Mouse (Mus musculus) midbrain, embryonic 16.5 days (tissue): ENCODE data around the gene Atp5f1. TPM values are rescaled to one million over a fixed set of nuclear protein-coding genes. Genes with fewer than 3 reads are reported as not detected.
"Not testable (repeated sequence)": the region's sequence is repeated elsewhere in the genome, so short reads cannot be mapped to it uniquely, and the experiment has no call there.

Experiments used
- ATAC-seq: fragments of 200-750 bp; cut with Nextera tagmentation; 2 replicates; pipeline ENCODE4 v1.8.0; 2017; ENCODE audit warnings: moderate TSS enrichment
- H3K27ac ChIP-seq: fragments of 300-500 bp; sonication (generic); 2 replicates; pipeline ENCODE4 v1.5.1; 2014; ENCODE audit warnings: mild to moderate bottlenecking, low read length, mixed read lengths
- H3K27me3 ChIP-seq: fragments of 300-500 bp; sonication (generic); 2 replicates; pipeline ENCODE4 v1.6.1; 2014; ENCODE audit warnings: low read depth, low read length, mixed read lengths; ENCODE audit not compliant: control insufficient read depth, insufficient read depth
- H3K36me3 ChIP-seq: fragments of 300-500 bp; sonication (generic); 2 replicates; pipeline ENCODE4 v1.6.1; 2014; ENCODE audit warnings: mild to moderate bottlenecking, low read length, moderate library complexity, mixed read lengths; ENCODE audit not compliant: control insufficient read depth, insufficient read depth
- H3K4me1 ChIP-seq: fragments of 300-500 bp; sonication (generic); 2 replicates; pipeline ENCODE4 v1.6.1; 2014; ENCODE audit warnings: mild to moderate bottlenecking, low read length, mixed read lengths; ENCODE audit not compliant: control insufficient read depth, insufficient read depth
- H3K4me2 ChIP-seq: fragments of 300-500 bp; sonication (generic); 2 replicates; pipeline ENCODE4 v1.6.1; 2014; ENCODE audit warnings: mild to moderate bottlenecking, low read length, mixed read lengths
- H3K4me3 ChIP-seq: fragments of 300-500 bp; sonication (generic); 2 replicates; pipeline ENCODE4 v1.5.1; 2014; ENCODE audit warnings: low read depth, mild to moderate bottlenecking, low read length, moderate library complexity, mixed read lengths
- H3K9ac ChIP-seq: fragments of 300-500 bp; sonication (generic); 2 replicates; pipeline ENCODE4 v1.6.1; 2014; ENCODE audit warnings: low read depth, low read length, mixed read lengths
- H3K9me3 ChIP-seq: fragments of 300-500 bp; sonication (generic); replicated peaks from 2 replicates; pipeline ENCODE4 v1.6.1; 2014; ENCODE audit warnings: mild to moderate bottlenecking, low read length, mixed read lengths; ENCODE audit not compliant: control insufficient read depth, poor library complexity, severe bottlenecking
- WGBS: fragments of 180-500 bp; shearing (Covaris S2); extraction: QIAGEN DNeasy Blood & Tissue Kit; methylation state at CpG from one replicate; pipeline ENCODE4 v1.1.7; 2014; 5-methylcytosine and 5-hydroxymethylcytosine counted together
- polyA plus RNA-seq: library from polyadenylated mRNA; unstranded; fragments of >200 nt; fragmentation: Nextera tagmentation; extraction: Ambion mirVana; gene quantifications from 2 replicates; pipeline ENCODE4 v1.2.1, GENCODE M21; 2015

Atp5f1 gene
- polyA plus RNA-seq = 543 and 547 TPM in 2 replicates

GRCm38 (mm10) chr3:105959999-105960398, at the start of gene Atp5f1:
Gene Atp5f1 (minus strand): TSS chr3:105960099.
- peak within 1 kb of the TSS; percentile 92 for H3K27ac ChIP-seq

GRCm38 (mm10) chr3:106003360-106003759, 43.5 kb upstream of the Atp5f1 start:
- not testable (repeated sequence) for H3K27me3 ChIP-seq, H3K9me3 ChIP-seq, H3K9ac ChIP-seq, ATAC-seq, H3K36me3 ChIP-seq, H3K4me3 ChIP-seq, H3K27ac ChIP-seq, H3K4me2 ChIP-seq
- H3K4me1 ChIP-seq = peaks cover 10% of the 10 kb centered on the region
- 74% methylated on average over 9 of the region's 10 CpGs for WGBS

More at GRCm38 (mm10) chr3:105959999-105960398, at the start of gene Atp5f1:
- H3K4me2 ChIP-seq = peak within 1 kb of the TSS; percentile 87
- H3K36me3 ChIP-seq = peaks cover 14% of the 10 kb centered on the region
- ATAC-seq = peak; percentile 14; the same call in 1 of the 2 replicates
- peak within 1 kb of the TSS; percentile 96 for H3K9ac ChIP-seq
- 10% methylated on average over 6 of the region's 6 CpGs for WGBS
- peaks cover 31% of the 10 kb centered on the region for H3K4me1 ChIP-seq
- H3K9me3 ChIP-seq = no peaks in the 10 kb centered on the region
- H3K27me3 ChIP-seq = no peaks in the 10 kb centered on the region
- peak within 1 kb of the TSS; percentile 59 for H3K4me3 ChIP-seq

GRCm38 (mm10) chr3:106001416-106002370, 41.8 kb upstream of the Atp5f1 start:
- peak; percentile 99 for ATAC-seq
- WGBS = 20% methylated on average over 16 of the region's 17 CpGs
- H3K36me3 ChIP-seq = no peaks in the 10 kb centered on the region

GRCm38 (mm10) chr3:106000707-106001375, 40.9 kb upstream of the Atp5f1 start:
- 16% methylated on average over 11 of the region's 11 CpGs for WGBS
- no peaks in the 10 kb centered on the region for H3K36me3 ChIP-seq
- H3K9ac ChIP-seq = peak overlapping the region; percentile 47; the same call in 1 of the 2 replicates
- H3K4me2 ChIP-seq = peak overlapping the region; percentile 72
- no peaks in the 10 kb centered on the region for H3K9me3 ChIP-seq
- H3K4me3 ChIP-seq = peak overlapping the region; percentile 37
- peaks cover 10% of the 10 kb centered on the region for H3K4me1 ChIP-seq
- ATAC-seq = peak; percentile 64
- H3K27me3 ChIP-seq = no peaks in the 10 kb centered on the region
- no peak overlapping the region for H3K27ac ChIP-seq

More at GRCm38 (mm10) chr3:106001416-106002370, 41.8 kb upstream of the Atp5f1 start:
- Histone ChIP-seq H3K4me3 (peak overlapping the region; percentile 37), H3K27ac (no peak overlapping the region), H3K27me3 (no peaks in the 10 kb centered on the region), H3K9ac (peak overlapping the region; percentile 47; the same call in 1 of the 2 replicates), H3K4me1 (peaks cover 10% of the 10 kb centered on the region), H3K9me3 (no peaks in the 10 kb centered on the region), H3K4me2 (peak overlapping the region; percentile 72)

- ATAC-seq = no peak
- no peaks in the 10 kb centered on the region for H3K27me3 ChIP-seq
- H3K4me2 ChIP-seq = no peak overlapping the region
- H3K36me3 ChIP-seq = no peaks in the 10 kb centered on the region
- no peaks in the 10 kb centered on the region for H3K4me1 ChIP-seq
- no peak overlapping the region for H3K27ac ChIP-seq
- no peak overlapping the region for H3K4me3 ChIP-seq
- H3K9me3 ChIP-seq = no peaks in the 10 kb centered on the region
- no peak overlapping the region for H3K9ac ChIP-seq
- 77% methylated on average over 2 of the region's 2 CpGs for WGBS
Observed at GRCm38 (mm10) chr3:105994730-105995129, 34.8 kb upstream of the Atp5f1 start.

- WGBS = 33% methylated on average over 4 of the region's 4 CpGs
Observed at GRCm38 (mm10) chr3:105991653-105992283, 31.9 kb upstream of the Atp5f1 start.

GRCm38 (mm10) chr3:105989611-105990010, 29.7 kb upstream of the Atp5f1 start:
- not testable (repeated sequence) for H3K36me3 ChIP-seq, H3K9ac ChIP-seq, ATAC-seq, H3K4me3 ChIP-seq, H3K27ac ChIP-seq, H3K4me1 ChIP-seq, H3K27me3 ChIP-seq, H3K9me3 ChIP-seq, H3K4me2 ChIP-seq
- 33% methylated on average over 5 of the region's 5 CpGs for WGBS

More at GRCm38 (mm10) chr3:105991653-105992283, 31.9 kb upstream of the Atp5f1 start:
- Histone ChIP-seq H3K9ac (no peak overlapping the region), H3K27ac (no peak overlapping the region), H3K4me3 (no peak overlapping the region), H3K4me2 (no peak overlapping the region), H3K4me1 (no peaks in the 10 kb centered on the region), H3K27me3 (no peaks in the 10 kb centered on the region), H3K36me3 (no peaks in the 10 kb centered on the region), H3K9me3 (no peaks in the 10 kb centered on the region)
- ATAC-seq = peak; percentile 51; the same call in 1 of the 2 replicates

- no peaks in the 10 kb centered on the region for H3K27me3 ChIP-seq
- H3K4me3 ChIP-seq = no peak overlapping the region
- H3K9me3 ChIP-seq = no peaks in the 10 kb centered on the region
- WGBS = 77% methylated on average over 2 of the region's 2 CpGs
- H3K9ac ChIP-seq = no peak overlapping the region
- no peak overlapping the region for H3K4me2 ChIP-seq
- peaks cover 2% of the 10 kb centered on the region for H3K36me3 ChIP-seq
- H3K4me1 ChIP-seq = no peaks in the 10 kb centered on the region
- no peak overlapping the region for H3K27ac ChIP-seq
- ATAC-seq = no peak
Observed at GRCm38 (mm10) chr3:105974174-105974573, 14.3 kb upstream of the Atp5f1 start.
